Mouse (Mus musculus) adrenal gland, adult 2 months (tissue): ENCODE measurements around the gene Rasal2. TPM values are rescaled to one million over a fixed set of nuclear protein-coding genes. Genes with fewer than 3 reads are reported as not detected.

Source experiments
- DNase-seq: peaks from one replicate; pipeline ENCODE4 v3.0.0; 2021
- polyA plus RNA-seq: library from polyadenylated mRNA; depleted of rRNA; stranded (reverse); fragments of >200 nt; gene quantifications from 2 replicates; pipeline ENCODE4 v1.2.3, GENCODE M21; 2012
- total RNA-seq, 2 experiments: library from RNA; stranded (reverse); gene quantifications; 2 replicates each; pipeline ENCODE4 v1.2.3; 2021

Rasal2 gene
- total and polyA plus RNA-seq, 3 experiments, result 1.6 to 13.7 (median 13.0) TPM

GRCm38 (mm10) chr1:157343519-157343918 lies 68.9 kb downstream of the Rasal2 start:
- DNase-seq, result peak; percentile 17

- DNase-seq, result no peak
Measured at GRCm38 (mm10) chr1:157334834-157335233, 77.6 kb downstream of the Rasal2 start.

- no peak for DNase-seq
Measured at GRCm38 (mm10) chr1:157328068-157328467, 84.3 kb downstream of the Rasal2 start.

GRCm38 (mm10) chr1:157323091-157323490 lies 89.3 kb downstream of the Rasal2 start:
- DNase-seq, result no peak

GRCm38 (mm10) chr1:157318896-157319295 lies 93.5 kb downstream of the Rasal2 start:
- no peak for DNase-seq

- DNase-seq, result no peak
Measured at GRCm38 (mm10) chr1:157301266-157301665, 111.1 kb downstream of the Rasal2 start.

GRCm38 (mm10) chr1:157299559-157299958 lies 112.8 kb downstream of the Rasal2 start:
- DNase-seq, result no peak

GRCm38 (mm10) chr1:157298990-157299389 lies 113.4 kb downstream of the Rasal2 start:
- DNase-seq, result no peak

GRCm38 (mm10) chr1:157297137-157297536 lies 115.3 kb downstream of the Rasal2 start:
- no peak for DNase-seq

GRCm38 (mm10) chr1:157295868-157296267 lies 116.5 kb downstream of the Rasal2 start:
- no peak for DNase-seq

GRCm38 (mm10) chr1:157290173-157290572 lies 122.2 kb downstream of the Rasal2 start:
- DNase-seq, result no peak

GRCm38 (mm10) chr1:157289251-157289650 lies 123.1 kb downstream of the Rasal2 start:
- no peak for DNase-seq

- DNase-seq, result peak; percentile 64
Measured at GRCm38 (mm10) chr1:157286561-157286960, 125.8 kb downstream of the Rasal2 start.

GRCm38 (mm10) chr1:157285366-157285765 lies 127.0 kb downstream of the Rasal2 start:
- DNase-seq, result no peak

GRCm38 (mm10) chr1:157280781-157281180 lies 131.6 kb downstream of the Rasal2 start:
- no peak for DNase-seq

- DNase-seq, result no peak
Measured at GRCm38 (mm10) chr1:157275672-157276307, 136.6 kb downstream of the Rasal2 start.

GRCm38 (mm10) chr1:157267894-157268293 lies 144.5 kb downstream of the Rasal2 start:
- DNase-seq, result peak; percentile 63

GRCm38 (mm10) chr1:157256562-157256961 lies 155.8 kb downstream of the Rasal2 start:
- DNase-seq, result peak; percentile 15

GRCm38 (mm10) chr1:157255776-157256175 lies 156.6 kb downstream of the Rasal2 start:
- DNase-seq, result no peak

- no peak for DNase-seq
Measured at GRCm38 (mm10) chr1:157253600-157254490, 158.6 kb downstream of the Rasal2 start.

GRCm38 (mm10) chr1:157248112-157248511 lies 164.3 kb downstream of the Rasal2 start:
- DNase-seq, result no peak

- DNase-seq, result no peak
Measured at GRCm38 (mm10) chr1:157247341-157247740, 165.1 kb downstream of the Rasal2 start.

- DNase-seq, result no peak
Measured at GRCm38 (mm10) chr1:157246779-157247178, 165.6 kb downstream of the Rasal2 start.
